12 mouse cellular contexts compared by ENCODE assay signal in the genomic region with DNA sequence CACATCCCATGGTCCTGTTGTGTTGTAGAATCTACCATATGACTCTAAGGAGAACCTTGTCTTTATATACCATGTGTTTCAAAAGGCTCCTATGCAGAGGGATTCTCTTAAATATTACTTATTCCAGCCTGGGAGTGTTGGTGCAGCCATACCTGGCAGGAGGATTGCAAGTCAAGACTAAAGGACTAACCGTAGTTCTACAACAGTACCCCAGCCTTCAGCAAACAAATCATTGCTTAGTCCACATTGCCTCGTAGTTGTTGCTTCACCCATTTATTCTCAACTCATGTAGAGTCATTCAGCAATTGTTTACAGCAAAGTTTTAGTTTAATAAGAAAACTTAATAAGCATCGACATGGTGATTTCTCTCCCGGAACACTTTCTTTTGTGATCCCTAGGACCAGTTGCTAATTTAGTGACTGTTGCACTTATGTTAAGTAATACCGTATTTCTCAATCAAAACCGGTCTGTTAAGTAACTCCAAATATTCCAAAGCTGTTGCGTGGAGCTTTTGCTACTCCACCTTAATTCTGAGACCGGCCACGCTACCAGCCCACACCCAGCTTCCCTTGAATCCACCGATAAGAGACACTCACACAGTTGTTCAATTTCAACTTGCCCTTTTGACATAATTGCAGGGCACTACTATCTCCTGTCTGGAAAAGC.
"Had no signal": no experiment of that assay in that cellular context is flagged by ENCODE, and none has a peak within 500 bp of the region (broad histone marks: within the 10 kb centered on the region; RNA-seq: fewer than 3 reads in every experiment).

No protein-coding gene starts in this region.

- H3K4me1 ChIP-seq: limb, embryonic 12.5 days; neural tube, embryonic 15.5 days had no signal

- H3K4me2 ChIP-seq: limb, embryonic 12.5 days; neural tube, embryonic 15.5 days had no signal

- DNase-seq: kidney, adult 11 months; kidney, adult 9 months; kidney, postnatal 36 days; liver; midbrain, embryonic 14.5 days; right cerebral cortex, adult 18-20 months; right cerebral cortex, postnatal 25 days; thymus, postnatal 36 days had no signal

- H3K9me3 ChIP-seq: limb, embryonic 12.5 days; neural tube, embryonic 15.5 days had no signal

- H3K27me3 ChIP-seq: limb, embryonic 12.5 days; neural tube, embryonic 15.5 days had no signal

- H3K27ac ChIP-seq: kidney, postnatal 0 days; limb, embryonic 12.5 days; neural tube, embryonic 15.5 days had no signal

- H3K4me3 ChIP-seq: limb, embryonic 12.5 days; myocyte; neural tube, embryonic 15.5 days had no signal

- H3K9ac ChIP-seq: limb, embryonic 12.5 days; neural tube, embryonic 15.5 days had no signal
